Mouse (Mus musculus) megakaryocyte, embryonic 14.5 days (primary cell): Measurements from ENCODE around the gene Macc1.

Experiments used
- FLI1 ChIP-seq: IDR thresholded peaks from 2 replicates; pipeline ENCODE4 v1.6.1; 2012; ENCODE audit warnings: low read length, inconsistent platforms, mixed read lengths
- GATA1 ChIP-seq: IDR thresholded peaks from 3 replicates; pipeline ENCODE4 v1.6.1; 2012; ENCODE audit warnings: mixed read lengths, low read length, inconsistent platforms, borderline replicate concordance

- TF ChIP-seq FLI1 (no peak), GATA1 (no peak)
Observed at GRCm38 (mm10) chr12:119410956-119411355, 96.9 kb downstream of the Macc1 start.
